Mouse (Mus musculus) ES-CJ7 (cell line): ENCODE data around the gene Foxj1.

Experiments
- DNase-seq: peaks from one replicate; pipeline ENCODE4 v3.0.0; 2011; ENCODE audit warnings: low read depth, low spot score

Foxj1 gene

DNA sequence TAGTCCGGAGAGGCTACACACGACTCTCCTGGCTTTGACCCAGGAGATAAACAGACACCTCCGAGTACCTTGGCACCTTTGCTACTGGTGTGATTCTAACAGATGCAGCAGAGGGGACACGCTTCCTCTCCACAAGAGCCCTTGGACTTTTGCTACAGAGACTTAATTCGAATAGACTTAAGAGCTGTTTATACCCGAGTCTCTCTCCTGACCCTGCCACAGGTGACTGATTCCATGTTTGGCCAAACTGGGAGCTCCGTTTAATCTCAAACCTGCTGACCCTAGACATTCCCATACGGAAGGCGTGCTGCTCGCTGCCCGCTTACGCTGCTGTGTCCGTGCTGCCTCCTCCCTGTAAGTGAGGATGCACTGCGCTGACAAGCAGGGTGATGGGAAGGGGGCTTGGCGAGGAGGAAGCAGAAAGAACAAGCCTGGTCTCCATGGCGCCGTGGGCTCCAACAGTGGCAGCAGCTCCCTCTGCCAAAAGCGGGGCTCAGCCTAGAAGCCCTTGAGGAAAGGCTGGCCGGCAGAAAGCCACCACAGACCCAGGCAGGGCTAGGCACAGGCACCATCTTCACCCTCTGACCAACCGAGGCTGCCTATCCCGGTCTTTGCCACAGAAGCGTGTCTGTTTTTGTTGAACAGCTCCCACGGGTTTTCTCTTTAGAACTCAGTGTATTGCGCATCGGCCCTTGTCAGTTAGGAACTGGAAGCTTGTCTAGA is 7.0 kb upstream of the Foxj1 start:
- no peak for DNase-seq

DNA sequence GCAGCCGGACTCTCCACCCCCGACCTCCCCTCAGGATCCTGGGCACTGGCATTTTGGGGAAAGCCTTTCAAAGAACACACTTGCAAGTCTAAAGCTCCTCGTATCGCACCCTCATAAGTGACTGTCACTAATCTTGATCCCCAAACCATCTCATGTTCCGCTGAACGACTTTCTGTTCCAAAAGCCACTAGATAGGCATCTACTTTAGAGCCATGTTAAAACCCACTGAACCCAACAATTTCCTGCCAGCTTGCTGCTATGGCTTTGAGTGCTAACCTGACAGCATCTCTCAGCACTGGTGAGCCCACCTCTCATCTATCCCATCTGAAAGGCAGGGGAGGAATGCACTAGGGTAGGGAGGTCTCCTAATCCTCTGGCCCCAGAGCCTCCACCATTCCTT is 2.3 kb upstream of the Foxj1 start:
- DNase-seq: no peak

DNA sequence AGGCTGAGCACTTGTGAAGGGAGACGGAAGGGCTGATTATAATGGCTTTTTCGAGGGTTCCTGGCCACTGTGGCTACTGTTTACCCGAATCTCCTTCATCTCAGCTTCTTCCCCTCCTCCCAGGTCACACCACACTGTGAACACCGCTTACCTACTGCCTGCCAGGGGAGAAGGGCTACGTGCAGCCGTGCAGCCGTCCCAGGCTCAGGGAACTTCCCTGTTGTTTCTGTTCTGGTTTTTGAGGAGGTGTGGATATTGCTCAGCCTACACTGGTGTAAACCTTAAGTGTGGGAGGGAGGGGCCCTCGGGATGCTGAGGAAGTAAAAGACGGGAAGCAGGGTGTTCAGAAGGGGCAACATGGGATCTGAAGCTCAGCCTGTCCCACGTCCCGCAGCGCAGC is 1.8 kb upstream of the Foxj1 start:
- no peak for DNase-seq

DNA sequence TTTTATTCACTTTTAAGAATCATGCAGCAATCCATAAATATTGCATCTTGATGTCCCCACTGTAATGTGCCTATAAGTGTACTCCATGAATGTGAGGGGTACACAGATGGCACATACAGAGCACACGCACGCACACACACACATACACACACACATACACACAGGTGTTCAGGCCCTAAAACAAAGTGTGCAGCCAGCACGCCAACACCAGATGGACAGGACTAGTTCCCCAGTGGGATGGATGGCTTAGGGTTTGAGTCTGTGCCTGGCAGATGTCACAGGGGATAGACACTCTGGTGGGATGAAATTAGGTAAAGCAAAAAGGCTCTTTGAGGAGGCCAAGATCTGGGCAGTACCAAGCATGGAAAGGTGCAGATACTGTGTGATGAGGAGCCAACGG is 1.2 kb upstream of the Foxj1 start:
- DNase-seq: no peak

DNA sequence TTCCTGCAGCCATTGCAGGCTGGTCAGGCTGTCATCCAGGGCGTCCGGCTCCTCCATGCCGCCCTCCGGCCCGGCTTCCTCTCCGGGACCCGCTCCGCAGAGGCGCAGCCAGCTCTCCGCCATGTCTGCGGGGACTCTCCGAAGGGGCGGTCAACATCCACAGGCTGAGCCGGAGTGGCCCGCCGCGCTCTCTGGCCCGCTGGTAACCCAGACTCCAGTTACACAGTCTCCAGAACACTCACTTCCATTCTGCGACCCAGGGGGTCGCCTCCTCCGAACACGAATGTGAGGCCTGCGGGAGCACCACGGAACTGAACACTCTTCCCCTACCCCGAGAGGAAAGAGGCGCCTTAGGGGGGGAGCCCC is 799 bp downstream of the Foxj1 start:
- DNase-seq: no peak

DNA sequence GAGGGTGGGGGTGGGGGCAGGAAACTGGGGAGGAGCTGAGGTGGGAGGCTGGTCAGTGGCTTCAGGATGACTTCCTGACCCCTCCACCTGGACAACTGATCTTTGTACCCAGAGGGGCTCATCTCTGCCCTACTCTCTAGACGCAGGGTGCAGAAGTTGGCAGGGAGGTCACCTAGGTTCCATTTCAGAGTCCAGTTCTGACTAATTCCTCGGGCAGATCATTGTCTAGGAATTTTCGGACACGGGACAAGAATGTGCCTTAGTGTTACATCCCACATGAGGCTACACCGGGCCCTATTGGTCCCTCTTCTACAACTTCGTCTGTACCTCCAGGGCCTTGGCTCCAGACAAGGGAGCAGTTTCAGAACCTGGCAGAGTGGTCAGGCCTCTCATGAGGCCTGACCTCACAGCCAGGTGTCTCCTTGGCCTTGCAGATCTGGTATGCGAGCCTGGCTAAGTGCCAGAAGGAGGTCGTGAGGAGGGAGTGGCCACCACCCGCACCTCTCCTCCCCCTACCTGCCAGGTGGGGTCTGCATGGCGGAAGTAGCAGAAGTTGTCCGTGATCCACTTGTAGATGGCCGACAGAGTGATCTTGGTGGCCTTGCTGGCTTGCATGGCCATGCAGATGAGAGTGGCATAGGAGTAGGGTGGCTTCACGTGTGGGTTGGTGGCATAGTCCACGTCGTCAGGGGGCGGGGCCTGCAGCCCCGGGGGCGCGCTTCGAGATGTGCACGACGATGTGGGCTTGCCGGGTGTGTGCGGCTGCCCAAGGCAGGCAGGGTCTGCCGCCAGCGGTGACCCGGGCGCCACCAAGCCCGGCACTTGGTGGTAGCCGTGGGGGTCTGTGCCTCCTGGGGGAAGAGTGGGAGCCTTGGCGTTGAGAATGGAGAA is 1.4 kb downstream of the Foxj1 start:
- peak; percentile 48 for DNase-seq

DNA sequence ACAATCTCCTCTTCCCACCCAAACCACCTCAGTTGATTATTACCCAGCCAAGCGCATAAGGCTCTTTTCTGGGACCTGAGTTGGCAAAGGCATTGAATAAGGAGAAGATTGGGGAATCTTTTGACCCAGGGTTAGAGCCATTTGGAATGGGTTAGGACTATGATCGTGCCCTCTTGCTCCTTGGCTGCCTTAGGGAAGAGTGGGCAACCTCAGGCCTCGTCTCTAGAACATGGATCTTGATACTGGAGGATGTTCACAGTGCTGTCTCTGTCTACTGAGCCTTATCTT is 2.3 kb downstream of the Foxj1 start:
- DNase-seq: no peak

DNA sequence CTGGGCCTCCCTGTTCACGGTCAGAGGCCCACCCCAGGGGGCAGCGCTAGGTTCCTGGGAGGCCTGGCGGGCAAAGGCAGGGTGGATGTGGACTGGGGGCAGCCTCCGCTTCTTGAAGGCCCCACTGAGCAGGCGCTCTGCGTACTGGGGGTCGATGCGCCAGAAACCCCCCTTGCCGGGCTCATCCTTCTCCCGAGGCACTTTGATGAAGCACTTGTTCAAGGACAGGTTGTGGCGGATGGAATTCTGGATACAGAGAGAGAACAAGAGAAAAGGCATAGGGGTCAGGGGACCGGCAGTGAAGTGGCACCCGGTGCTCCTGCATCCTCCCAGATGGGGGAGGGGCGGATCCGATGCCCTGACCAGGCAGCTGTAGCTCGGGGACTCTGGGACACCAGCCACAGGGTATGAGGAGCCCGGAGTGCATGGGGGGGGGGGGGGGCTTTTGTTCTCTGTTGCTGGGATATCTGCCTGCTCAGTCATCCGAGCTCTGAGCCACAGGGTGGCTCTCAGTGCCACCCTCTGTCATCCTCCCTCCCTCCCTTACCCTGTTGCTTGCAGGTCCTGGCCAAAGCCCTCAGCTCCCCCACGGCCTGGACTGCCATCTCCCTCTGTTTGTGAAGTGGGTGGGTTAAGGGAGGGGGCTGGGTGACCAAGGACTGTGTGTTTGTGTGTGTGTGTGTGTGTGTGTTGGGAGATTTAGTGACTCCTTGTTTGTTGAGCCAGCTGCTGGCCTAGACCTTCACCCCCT is 2.8 kb downstream of the Foxj1 start:
- DNase-seq: no peak

DNA sequence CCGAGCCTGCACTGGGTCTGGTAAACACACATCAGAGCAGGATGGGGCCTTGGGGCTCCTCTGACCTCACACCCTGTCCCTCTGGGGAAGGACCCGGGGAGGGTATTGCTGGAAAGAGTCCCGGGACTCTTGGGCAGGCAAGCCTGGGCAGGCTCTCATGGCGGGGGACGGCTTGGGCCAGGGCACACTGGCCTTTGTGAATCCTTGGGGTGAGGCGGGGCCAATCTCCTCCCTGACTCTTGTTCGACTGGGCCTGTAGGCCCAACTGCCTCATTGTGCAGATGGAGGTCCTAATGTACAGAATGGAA is 5.0 kb downstream of the Foxj1 start:
- DNase-seq: no peak

DNA sequence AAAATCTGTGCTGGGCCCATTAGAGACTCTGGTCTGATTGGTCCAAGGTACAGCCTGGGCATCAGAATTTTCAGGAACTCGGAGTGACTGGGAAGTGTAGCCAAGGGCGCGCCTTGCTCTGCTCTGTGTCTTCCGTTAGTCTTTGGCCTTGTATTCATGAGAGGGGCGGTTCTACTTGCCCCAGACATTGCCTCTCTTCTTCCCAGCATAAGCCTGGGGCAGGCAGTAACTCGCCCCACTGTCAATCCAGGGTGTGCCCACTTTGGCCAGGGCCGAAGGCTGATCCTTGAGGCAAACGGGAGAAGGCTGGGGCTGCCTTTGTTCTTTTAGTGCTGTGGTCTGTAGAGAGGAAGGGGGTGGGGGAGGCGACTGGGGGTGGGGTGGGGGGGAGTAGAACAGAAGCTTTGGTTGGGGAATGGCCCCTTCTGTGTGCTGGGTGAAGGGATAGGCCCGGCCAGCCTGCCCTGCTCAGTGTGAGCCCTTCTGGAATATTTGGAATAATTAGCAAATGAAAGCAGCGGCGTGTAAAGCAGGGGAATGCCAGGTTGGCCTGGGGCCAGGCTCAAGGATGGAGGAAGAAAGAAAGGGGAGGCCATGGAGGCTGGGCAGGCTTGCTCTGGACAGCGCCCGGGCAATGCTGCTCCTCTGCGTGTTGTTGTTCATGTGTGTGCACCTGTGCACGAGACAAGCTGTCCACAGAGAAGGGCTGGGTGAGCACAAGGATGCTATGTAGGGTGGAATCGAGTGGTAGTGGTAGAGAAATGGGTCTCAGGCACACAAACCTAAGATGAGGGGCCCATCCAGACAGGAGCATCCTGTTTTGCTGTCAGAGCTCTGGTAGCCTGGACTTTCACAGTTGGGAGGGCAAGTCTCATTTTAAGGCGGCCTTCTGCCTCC is 5.6 kb downstream of the Foxj1 start:
- peak; percentile 85 for DNase-seq

DNA sequence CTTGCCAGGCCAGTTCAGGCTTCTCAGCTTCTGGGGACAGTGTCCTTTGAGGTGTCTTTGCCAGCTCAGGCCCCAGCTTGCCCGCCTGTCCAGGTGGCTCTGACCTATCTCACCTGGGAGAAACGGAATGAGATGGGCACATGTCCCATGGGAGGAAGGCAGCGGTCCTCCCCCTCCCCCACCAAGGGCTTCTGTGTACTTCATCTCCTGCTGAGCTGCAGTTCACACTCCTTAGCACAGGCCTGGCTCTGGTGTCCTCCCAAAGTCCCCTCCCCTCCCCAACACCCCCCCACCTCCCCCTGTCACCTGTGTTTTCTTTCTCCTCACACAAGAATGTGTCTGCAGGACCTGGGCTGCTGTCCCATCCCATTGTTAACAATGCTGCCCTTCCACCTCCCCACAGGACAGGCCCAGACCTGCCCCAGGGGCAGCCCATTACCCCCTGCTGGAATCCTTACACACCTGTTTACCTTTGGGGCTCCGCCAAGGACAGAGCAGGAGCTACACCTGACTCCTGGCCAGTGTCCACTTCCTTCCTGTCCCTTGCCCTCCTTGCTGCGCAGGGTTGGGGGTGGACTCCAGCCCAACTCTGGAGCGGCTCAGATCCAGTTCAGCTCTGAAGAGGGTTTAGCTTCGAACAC is 8.1 kb downstream of the Foxj1 start:
- peak; percentile 58 for DNase-seq

DNA sequence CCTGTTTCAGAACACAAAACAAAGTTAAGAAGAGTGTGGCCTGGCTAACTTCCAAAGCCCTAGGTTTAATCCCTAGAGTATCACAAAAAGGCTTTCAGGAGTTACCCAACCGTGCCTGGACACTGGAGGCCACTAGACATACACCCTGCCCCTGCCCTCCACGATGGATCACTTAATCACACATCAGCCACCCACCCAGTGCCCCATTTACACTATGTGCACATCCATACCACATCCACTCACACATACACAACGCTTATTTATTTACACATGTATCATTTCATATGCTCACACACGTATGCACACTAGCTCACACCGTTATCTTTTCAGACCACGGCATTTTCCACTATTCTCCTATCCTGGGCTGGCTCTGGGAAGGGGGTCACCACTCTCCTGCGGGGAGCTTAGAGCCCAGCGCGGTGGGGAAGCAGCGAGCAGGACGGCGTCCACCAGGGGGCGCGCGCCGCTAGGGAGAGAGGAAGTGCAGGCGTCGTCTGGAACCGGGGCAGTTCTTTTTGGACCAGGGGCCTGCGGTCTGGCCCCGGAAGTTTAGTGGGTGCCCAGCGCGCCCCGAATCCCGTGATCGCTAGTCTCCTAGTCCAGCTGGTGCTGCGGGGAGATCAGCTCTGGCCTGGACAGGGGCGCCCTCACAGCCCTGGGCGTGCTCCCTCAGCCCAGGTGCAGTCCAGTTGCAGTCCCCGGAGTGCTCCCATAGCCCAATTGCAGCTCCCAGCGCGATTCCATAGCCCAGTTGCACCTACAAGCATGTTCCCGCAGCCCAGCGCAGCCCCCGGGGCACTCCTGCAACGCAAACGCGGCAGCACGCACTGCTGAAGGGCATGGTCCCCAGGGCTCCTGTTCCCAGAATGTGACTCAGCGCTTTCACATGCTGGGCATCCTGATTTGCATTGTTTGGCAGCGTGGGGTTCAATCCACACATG is 16.2 kb downstream of the Foxj1 start:
- DNase-seq: peak; percentile 79

DNA sequence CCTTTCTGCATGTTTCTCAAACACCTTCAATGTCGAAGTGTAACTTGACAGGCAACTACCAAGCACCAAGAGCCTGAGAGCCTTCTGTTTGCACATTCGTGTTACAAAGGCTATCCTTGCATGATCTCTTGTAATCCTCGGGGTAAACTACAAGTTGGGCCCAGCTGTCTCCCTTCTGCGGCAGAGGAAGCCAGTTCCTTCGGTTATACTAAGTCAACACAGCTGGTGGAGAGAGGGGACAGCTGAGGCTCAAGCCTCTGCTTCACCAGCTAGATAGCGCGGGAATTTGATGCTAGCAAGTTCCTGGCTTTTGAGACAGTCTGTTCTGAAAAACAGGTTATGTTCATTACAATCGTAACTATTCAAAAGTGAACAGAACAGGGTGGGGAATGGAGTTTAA is 22.8 kb downstream of the Foxj1 start:
- no peak for DNase-seq

DNA sequence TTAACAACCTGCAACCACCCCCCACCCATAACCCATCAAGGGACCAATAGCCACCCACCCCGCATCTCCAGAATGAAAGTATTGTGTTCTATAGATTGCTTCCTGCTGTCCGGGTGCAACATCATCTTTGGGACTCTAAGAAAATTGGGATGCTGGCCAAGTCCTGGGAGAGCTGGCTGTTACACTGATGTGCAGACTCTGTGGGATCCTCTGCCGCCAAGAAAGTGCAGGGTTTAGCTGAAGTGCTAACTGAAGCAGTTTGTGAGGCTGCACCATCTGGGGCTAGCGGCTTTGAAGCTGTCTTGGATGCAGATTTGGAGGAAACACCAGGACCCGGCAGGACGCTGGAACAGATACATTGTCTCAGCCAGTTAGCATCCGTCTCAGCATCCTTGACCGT is 24.0 kb downstream of the Foxj1 start:
- DNase-seq: no peak

DNA sequence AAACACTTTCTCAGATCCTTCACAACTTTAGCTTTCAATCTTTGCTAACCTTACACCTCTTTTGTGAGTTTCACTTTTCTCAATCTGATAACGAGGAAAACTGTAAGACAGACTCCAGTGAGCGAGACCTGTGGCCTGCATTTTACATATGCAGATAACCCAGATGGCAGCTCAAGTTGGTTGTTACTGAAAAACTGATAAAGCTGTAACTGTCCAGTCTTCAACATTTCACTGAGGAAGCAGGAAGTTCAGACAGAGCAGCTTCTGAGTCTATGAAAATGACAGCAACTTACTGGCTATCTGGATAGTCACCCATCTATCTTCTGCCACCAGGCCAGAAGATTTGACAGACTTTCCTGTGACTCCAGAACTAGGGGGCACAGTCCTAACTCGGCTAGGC is 25.6 kb downstream of the Foxj1 start:
- no peak for DNase-seq

DNA sequence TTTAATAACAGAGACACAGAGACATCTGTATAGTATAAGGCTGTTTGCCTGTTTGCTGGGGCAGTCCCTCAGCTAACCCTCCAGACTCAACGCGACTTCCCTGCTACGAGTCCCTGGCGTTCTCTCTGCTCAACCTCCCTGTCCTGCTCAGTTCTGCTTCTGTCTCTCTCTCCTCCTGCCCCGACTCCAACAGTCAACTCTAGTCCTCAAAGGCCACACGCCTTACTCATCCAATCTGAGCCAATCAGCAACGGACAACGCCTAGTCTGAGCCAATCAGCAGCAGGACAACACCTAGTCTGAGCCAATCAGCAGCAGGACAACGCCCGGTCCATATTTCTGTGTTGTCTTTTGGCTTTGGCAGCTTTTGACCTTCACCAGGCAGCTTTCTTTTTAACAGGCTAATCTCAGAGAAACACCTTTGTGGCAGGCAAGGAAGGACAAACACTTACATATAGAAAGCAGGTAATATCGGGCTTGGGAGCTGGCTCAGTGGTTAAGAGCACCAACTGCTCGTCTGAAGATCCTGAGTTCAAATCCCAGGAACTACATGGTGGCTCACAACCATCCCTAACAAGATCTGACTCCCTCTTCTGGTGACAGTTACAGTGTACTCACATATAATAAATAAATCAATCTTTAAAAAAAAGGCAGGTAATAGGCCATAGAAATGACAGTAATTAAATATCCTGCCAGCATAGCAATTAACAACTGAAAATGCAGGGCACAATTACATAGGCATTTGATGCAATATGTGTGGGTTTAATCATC is 27.3 kb downstream of the Foxj1 start:
- peak; percentile 92 for DNase-seq

DNA sequence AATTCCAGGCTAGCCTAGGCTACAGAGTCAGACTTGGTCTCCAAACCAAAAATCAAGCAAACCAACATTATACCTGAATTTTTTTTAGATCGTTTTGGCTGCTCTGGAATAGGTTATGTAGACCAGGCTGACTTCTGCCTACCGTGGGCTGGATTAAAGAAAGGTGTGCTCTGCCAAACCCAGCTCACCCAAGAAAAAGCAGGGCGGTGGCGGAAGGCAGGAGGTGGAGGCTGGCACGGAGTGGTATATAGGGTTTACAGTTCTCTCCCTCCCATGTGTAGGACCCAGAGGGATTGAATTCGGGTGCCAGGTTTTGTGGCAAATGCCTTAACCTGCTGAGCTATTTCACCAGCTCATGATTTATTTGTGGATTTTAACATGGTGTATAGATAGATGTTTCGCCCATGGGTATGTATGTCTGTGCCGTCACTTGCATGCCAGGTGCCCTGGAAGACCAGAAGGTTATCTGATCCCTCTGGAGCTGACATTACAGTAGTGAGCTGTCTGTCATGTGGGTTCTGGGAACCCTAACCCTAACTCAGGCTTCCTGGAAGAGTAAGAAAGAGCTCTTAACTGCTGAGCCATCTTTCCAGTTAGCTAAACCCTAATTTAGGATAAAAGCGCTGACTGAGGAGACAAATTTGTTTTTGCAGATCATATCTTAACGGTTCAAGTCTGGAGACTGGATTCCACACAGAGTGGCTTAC is 28.0 kb downstream of the Foxj1 start, which contains the start of gene Exoc7:
TSS of gene Exoc7 (minus strand) at position 215 of the 707 bp plus-strand sequence.
- DNase-seq: no peak

DNA sequence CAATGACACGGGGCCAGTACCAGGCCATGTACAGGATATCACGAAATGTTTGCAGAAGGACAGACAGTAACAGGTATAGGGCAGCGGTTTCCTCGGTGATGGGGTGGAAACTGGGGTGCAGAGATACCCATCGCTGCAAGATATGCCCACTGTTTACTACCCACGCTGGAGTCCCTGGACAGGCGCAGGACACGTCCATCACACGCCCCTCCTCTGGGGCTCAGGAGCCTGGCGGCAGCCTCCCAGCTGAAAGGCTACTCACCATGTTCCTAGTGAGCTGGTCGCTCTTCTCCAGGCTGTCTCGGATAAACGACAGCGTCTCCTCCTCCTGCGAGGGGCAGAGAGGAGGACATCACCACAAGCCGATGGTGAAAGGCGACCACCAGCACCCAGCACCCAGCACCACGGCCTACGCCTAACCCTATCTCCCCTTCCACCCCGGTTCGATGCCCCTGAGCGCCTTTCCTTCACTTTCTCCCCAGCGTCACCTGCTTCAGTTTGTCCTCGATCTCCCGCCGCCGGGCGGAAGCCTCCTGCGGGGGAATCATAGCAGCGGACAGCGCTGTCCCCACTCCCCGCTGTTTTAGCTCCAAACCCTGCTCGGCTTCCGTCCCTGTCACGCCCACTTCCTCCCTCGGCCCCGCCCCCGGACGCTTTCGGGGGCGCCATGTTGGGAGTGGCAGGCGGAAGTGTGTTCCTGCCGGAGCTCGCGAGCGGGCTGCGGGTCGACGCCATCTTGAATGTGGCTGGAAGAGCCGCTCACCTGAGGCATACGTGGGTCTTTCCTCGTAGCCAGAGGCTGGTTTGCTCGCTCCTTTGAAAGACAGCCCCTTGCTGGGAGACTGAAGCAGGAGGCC is 28.8 kb downstream of the Foxj1 start:
- peak; percentile 90 for DNase-seq
